Mouse (Mus musculus) c-Kit-positive CD71-positive TER-119-positive erythroid progenitor cells, embryonic 14.5 days (primary cell): ENCODE measurements at regions not wholly inside any gene's neighbourhood (a gene's known extent, or its start where the extent isn't known, plus 50 kb on each side); places are given as distances from the start of the nearest gene placed in this dataset.

ENCODE experiments used
- DNase-seq: peaks from one replicate; pipeline ENCODE4 v3.0.0-alpha.2; 2013; ENCODE audit warnings: low spot score

- DNase-seq: peak; percentile 57
These were observed 51.0 kb upstream of the Zfp873 start for GRCm38 (mm10) chr10:81996742-81997536.
